Mouse (Mus musculus): ENCODE measurements around the gene 4932438H23Rik. TPM values are rescaled to one million over a fixed set of nuclear protein-coding genes. Genes with fewer than 3 reads are reported as not detected.

The 4932438H23Rik gene
- total RNA-seq (2021): under 1 TPM; 0.31 to 0.40 TPM
- long read RNA-seq, experiment 1: 0 reads
- long read RNA-seq, experiment 2: 0 reads

DNA sequence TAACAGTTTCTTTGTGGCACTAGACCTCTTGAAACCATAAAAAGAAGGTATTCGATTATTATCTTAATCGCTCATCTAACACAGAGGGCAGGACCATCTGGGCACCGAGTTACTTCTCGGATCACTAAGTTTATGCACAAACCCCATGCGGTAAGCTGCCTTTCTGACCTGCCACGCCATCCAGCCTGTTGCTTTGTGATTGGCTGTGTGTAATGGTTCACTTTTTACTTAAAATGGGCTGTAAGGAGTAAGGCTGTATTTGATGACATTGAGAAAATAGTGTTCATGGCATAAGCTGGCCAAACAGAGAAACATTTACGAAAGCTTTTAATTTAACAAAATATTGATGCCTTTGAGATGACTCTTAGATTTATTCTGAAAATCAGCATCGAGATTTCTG is at the start of gene 4932438H23Rik:
TSS of gene 4932438H23Rik (minus strand) at position 101 of the 400 bp plus-strand sequence.
- DNase-seq (ENCODE audit: low spot score in 2 of 2): no peak

DNA sequence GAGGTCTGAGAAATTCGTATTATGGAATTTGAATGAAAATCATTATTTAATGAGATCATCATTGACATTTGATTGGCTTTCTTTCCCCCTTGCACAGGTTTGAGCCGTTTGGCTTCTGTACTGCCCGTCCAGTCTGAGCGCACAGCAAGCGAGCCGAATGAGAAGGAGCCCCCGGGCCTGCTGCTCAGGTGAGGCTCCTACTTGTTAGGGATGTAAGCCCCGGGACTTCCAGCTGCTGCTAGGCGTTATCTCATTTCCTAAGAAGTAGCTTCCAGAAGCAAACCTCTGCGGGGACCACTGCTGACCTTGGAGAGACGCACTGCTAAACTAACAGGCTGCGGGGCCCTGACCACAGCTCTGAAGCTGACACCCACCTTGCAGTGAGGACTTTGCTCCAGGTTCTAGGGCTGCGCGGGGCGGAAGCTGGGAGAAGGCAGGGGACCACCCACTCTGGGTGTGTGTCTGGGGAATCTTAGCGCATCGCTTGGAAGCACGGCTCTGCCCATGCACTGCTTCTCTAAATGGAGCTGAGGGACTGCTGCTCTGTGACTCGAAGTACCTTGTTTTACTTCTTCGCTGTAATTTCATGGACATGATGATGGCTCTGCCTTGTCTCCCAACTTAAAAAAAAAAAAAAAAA is 46.2 kb upstream of the 4932438H23Rik start:
- no peak for DNase-seq (ENCODE audit: low spot score in 2 of 2)

DNA sequence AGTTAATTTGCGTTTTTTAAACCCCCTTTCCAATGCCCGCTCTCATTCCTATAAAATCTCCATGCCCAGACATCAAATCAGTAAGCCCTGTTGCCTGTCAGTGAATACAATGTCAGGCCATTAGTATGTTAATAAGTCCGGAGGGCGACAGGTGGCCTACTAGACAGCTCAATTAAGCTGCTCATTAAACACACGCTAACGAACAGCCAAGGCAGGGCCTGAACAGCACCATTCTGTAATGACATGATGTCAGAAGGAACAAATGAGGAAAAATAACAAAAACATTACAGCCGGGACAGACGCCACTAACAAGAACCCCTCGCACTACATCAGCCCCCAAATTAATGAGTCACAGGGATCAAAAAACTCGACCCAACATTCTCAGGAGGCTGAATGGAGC is 45.5 kb upstream of the 4932438H23Rik start:
- no peak for DNase-seq (ENCODE audit: low spot score in 2 of 2)

DNA sequence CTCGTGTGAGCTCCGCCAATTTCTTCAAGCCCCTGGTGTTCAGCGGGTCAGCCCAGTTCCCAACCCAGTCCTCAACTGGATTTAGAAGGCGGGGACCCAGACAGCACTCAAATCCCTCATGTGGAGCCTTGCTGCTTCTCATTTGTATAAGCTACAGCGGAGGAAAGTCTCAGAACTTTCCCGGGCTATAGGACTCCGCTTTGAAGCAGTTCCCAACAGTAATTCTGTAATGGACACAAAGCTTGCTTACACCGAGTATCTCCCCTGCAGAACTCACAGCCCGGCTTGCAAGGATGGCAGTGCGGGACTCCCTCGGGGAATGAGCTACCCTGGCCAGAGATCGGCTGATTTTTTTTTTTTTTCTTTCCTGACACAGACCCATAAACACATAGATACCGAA is 45.1 kb upstream of the 4932438H23Rik start:
- DNase-seq (ENCODE audit: low spot score in 2 of 2): no peak

DNA sequence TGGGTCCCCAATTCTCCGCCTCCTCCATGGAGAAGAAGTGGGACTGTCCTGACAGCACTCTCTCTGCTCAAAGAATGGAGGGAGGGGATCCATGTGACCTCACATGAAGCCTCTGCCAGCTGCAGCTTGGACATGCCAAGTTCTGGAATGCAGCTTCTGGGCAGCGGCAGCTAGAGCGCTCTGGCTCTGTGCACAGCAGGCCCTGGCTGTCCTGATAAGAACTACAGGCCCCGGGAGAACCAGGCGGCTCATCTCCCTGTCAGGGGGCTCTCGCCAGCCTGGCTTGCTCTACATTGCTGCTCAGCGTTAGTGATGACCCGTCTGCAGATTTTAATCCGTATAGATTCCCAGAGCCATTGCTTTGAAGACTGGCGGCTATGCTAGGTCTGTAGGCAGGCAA is 44.6 kb upstream of the 4932438H23Rik start:
- no peak for DNase-seq (ENCODE audit: low spot score in 2 of 2)

DNA sequence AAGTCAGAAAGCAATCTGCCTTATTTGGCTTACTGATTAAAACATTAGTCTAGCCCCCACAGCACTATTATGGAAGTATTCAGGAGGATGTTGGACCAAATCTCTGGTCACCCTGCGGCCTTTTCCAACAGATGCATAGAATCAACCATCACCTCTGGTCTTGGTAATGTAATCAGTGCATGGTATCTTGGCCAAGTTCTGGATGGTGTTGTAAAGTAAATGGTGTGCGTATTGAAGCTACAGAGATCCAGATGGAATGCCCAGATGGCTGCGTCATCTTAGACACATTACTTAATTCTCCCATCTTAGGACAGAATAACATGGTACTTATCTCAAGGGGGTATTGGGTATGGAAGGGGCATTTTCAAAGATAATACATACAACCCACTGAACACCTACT is 43.8 kb upstream of the 4932438H23Rik start:
- no peak for DNase-seq (ENCODE audit: low spot score in 2 of 2)

DNA sequence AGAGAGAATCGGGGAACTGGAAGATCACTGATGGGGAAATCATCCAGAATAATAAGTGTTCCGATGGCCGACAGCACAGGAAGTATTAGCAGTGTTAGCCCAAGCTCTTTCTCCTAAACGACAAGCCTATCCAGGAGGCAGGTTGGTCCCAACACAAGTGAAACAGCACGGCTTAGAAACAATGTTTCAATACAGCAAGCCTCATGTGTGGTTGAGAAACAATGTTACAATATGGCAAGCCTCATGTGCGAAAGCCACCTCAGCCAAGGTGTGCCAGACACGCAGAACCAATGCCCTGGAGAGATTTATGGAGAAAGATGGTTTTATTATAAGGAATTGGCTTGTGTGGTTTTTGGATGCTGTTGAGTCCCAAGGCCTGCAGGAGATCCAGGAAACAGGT is 43.2 kb upstream of the 4932438H23Rik start:
- no peak for DNase-seq (ENCODE audit: low spot score in 2 of 2)

DNA sequence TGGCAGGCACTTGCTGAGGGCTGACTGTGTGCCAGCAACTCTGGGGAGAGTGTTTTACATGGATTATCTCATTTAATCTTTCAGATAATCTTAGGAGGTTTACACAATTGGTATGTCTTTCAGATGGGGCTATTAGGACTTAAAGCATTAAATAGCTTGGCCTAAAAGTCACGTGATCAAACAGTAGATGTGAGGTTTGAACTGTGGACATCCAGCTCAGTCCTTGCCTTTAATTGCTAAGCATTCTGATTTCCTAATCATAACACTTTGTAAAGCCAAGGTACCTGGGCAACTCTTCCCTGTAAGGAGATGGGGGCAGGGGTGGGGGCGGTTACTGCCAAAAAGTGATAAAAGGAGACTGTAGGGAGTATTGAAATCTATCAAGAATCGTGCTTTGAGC is 41.7 kb upstream of the 4932438H23Rik start:
- no peak for DNase-seq (ENCODE audit: low spot score in 2 of 2)

DNA sequence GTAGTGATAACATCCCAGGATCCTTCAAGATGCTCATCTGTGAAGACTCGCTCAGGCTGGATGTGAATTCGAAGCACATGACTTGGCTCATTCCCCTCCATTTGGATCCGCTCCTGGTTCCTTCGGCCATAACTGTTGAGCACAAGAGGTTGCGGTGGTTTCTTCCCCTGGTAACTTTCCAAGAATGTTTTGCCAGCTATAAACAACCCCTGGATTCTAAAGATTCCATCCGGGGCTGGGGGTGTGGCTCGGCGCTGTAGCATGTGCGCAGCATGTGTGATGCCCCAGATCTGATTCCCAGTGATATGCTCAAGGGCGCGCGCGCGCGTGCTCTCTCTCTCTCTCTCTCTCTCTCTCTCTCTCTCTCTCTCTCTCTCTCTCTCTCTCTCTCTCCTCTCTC is 35.0 kb upstream of the 4932438H23Rik start:
- no peak for DNase-seq (ENCODE audit: low spot score in 2 of 2)

DNA sequence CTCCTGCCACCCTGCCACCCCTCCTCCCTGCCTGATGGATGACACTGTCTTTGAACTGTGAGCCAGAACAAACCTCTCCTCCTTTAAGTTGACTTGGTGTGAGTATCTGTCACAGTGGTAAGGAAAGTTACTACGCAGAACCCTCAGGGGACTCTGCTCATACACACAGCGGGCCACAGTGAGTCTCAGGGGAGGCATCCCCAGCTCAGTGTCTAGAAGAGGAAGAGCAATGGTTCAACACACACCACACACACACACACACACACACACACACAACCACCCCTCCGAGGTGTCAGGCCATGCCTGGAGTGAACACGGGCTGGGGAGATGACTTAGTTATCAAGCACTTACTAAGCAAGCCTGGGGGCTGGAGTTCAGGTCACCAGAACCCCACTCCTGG is 33.5 kb upstream of the 4932438H23Rik start:
- no peak for DNase-seq (ENCODE audit: low spot score in 2 of 2)

DNA sequence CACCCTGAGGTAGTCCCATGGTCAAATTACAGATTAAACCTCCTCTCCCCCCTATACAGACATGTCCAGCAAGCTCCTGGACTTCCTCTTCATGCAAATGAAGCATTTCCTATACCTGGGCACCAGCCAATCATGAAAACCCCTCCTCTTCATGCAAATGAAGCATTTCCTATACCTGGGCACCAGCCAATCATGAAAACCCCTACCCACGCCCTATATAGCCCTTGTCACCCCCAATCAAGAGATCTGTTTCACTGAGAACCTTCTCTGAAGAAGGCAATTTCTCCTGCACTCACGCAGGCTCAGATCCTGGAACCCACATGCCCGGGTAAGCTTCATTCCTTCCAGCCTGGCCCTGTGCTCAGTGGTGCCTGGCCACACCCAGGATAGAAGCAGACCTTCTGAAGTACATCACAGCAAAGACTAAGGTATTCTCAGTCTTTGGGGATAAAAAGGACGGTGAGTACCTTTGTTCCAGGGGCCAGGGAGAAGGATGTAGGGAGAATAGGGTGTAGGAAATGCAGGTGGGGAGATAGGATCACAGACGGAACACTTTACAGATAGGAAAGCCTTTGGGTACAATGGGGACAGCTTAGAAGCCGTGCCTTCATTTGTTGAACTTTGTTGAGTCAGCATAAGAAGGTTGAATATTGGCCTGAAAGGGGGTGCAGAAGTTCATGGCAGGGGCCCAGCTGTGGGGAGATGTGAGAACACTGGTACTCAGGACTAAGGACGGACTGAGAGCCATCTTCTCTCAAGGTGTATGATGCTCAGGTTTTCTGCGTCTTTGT is 32.0 kb upstream of the 4932438H23Rik start:
- no peak for DNase-seq (ENCODE audit: low spot score in 2 of 2)

DNA sequence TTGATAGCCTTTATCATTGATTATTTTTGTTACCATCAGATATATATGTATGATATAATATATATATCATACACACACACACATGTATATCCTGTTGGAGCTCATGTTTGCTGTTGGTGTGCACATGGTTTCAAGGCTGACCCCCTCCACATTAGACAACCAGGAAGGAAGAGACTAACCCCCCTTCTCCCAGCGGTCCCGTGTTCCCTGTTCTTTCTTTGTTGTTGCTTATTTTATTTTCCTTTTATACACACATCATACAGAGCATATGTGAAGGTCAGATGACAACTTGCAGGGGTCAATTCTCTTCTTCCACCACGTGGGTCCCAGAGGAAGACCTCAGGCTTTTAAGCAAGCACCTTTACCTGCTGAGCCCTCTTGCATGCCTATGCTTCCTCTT is 29.3 kb upstream of the 4932438H23Rik start:
- no peak for DNase-seq (ENCODE audit: low spot score in 2 of 2)

DNA sequence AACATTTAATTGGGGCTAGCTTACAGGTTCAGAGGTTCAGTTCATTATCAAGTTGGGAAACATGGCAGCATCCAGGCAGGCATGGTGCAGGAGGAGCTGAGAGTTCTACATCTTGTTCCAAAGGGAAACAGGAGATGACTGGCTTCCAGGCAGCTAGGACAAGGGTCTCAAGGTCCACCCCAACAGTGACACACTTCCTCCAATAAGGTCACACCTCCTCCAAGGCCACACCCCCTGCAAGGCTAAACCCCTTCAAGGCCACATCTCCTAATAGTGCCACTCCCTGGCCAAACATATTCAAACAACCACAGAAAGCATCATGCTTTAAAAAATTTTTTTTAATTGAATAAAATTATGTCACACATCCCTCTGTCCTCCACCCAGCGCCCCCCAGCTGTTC is 28.9 kb upstream of the 4932438H23Rik start:
- no peak for DNase-seq (ENCODE audit: low spot score in 2 of 2)

DNA sequence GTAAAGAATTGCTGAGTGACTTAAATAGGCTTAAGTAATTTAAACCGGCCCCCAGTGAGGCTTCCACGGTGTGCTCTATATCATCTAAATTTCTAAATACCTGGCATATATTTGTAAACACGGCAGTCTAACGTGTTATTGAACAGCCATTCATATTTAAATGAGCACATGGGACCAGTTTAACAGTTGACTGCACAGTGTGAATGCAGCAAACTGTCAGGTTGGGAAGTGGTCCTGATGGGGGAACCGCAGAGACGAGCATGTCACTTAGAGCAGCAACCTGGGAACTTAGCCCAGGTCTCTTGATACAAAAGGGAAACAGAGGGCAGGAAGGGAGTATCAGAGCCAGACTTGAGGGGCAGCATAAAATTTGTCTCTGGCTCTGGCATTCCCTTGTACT is 25.0 kb upstream of the 4932438H23Rik start:
- no peak for DNase-seq (ENCODE audit: low spot score in 2 of 2)

DNA sequence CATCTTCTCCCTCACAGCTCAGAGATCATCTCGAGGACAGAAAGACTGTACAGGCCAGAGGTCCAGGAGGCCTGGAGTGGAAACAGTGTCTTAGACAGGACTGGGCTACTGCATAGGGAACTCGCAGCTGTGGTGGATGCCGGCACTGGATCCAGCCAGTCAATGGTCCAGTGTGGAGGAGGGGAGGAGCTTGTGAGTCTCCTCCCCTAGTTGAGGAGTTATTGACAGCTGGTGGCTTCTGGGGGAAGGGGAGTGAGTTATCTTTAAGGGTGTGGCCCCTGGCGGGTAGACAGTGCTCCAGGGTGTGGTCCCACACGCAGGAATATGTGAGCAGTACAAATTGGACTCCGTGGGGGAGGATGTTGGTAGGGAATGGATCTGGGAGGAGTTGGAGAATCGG is 21.8 kb upstream of the 4932438H23Rik start:
- no peak for DNase-seq (ENCODE audit: low spot score in 2 of 2)

DNA sequence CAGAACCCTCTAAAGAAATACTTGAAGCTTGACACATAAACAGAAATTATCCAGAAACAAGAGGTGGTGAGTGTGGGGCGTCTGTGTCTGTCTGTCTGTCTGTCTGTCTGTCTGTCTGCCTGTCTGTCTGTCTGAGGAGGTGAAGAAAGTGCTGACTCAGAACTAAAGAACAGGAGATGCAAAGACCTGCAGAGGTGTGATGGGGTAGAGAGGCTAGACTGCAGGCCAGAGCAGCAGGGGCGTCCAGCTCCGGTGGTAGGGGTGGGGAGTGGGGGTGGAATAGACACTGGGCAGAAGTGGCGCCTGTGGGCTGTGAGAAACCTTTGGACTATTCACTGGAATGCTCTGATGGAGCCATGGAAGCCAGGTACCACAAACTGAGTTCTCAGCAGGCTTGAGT is 21.1 kb upstream of the 4932438H23Rik start:
- DNase-seq (ENCODE audit: low spot score in 2 of 2): no peak

DNA sequence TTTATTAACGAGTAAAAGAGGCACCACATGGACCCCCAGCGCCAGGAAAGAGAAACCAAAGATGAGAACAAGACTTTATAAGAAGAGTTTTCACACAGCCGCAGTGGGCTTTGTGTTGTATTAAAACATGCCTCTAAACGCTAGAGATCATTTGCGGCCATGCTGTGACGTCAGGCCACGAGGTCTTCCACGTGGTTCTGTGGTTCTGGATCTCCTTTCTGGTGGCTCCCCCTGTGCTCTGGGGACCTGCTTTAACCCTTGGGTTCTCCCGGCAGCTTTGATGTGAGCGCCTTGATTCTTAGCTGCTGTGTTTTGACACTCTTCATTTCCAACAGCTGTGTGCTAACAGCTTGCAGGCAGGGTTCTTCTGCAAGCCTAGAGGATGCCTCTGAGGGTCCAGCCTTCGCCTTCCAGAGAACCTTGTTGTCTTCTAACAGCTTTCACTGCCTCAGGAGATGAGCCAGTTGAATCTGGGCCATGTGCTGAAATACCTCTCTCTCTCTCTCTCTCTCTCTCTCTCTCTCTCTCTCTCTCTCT is 16.1 kb upstream of the 4932438H23Rik start:
- DNase-seq (ENCODE audit: low spot score in 2 of 2): no peak

DNA sequence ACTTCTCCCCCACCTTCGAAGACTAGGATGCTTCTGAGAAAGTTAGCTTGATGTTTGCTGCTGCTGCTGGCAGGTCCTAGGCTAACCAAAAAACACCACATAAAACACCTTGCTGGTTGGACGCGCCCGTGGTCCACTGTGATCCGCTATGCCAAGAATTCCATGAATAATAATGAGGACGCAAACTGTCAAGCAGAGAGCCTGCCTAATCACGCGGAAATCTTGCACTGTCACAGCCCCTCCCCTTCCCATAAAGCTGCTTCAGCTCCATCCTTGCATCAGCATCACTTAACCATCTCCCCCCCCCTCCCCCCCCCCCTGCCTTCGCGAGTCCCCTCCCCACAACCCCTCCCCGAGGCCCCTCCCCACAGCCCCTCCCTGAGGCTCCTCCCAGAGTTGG is 12.7 kb upstream of the 4932438H23Rik start:
- no peak for DNase-seq (ENCODE audit: low spot score in 2 of 2)

DNA sequence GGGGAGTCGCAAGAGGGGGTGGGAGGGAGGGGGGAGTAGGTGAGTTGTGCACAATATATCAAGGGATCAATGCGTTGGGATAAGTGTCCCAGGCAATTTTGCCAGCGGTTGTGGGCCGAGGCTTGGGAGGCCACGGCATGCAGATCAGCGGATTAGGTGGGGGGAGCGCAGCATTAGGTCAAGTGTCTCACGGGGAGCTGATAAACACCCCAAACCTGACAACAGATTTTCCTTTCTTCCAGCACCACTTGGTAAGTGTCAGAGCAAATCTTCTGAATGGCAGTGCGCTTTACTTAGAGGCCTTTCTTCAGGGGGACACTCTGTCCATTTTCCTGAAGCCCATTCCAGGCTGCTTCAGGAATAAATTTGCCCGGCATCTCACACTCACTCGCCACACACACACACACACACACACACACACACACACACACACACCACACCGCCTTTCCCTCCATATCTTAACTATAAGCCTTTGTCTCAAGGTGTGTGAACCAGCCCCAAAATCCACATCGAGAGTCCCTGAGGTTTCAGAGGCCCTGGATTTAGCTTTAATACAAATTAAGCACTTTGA is 10.6 kb upstream of the 4932438H23Rik start:
- DNase-seq (ENCODE audit: low spot score in 2 of 2): no peak

DNA sequence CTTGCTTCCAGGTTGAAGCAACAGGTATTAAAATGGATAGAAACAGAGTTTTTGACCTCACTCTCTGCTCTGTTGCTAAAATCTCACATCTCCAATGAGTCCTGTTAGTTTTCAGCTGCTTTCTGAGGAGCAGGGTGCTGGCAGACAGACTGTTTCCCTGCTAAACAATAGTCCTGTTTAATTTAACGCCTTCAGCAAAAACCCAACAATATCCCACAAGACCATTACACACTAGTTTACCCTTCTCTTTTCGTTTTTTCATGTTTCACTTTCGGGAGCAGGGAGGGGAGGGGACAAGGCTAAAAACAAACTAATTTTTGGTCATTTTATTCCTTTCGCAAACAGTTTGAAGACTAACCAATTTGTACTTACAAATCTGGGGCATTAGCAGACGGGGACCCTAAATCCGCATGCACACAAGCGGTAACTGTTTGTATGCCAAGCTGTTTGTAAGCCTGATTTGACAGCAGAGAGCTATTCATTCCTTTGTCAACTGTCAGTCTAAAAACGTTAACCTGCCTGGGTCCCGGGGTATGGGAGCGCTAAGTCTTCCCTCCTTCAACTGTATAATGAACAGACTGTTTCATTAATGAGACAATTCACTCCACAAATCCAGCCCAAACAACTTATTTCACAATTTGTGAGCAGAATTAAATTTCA is 10.0 kb upstream of the 4932438H23Rik start:
- DNase-seq (ENCODE audit: low spot score in 2 of 2): no peak

DNA sequence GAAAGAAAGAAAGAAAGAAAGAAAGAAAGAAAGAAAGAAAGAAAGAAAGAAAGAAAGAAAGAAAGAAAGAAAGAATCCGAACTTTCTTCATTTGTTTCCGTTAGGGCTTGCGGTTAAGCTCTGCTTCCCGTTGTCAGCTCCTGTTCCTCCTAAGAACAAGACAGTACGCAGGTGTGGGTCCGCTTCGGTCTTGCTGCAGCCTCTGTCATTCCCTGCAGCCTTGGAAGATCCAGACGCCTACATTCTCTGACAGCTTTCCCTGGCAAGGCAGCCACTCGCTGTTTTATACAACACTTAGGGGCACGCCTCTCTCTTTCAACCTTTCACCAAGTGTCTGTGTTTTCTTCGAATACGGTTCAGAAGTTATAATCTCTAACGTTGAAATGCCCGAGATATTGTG is 8.5 kb upstream of the 4932438H23Rik start:
- no peak for DNase-seq (ENCODE audit: low spot score in 2 of 2)

DNA sequence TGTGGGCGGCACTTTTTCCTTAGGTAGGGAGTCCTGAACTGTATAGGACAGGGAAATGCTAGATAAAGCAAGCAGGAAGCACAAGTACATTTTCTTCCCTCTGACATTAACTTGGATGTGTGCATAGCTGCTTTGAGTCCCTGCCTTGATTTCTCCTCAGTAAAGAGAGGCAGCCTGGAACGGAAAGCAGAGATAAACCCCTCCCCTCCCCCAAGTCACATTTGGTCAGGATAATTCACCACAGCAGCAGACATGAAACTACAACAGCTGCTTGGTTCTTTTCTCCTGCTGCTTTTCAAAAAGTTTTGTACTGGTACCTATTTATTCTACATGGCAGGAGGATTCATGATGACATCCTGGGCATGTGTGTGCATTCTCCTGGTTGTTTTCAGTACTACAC is 5.6 kb upstream of the 4932438H23Rik start:
- no peak for DNase-seq (ENCODE audit: low spot score in 2 of 2)
